Mouse (Mus musculus) liver, postnatal 0 days (tissue): ENCODE measurements at regions not wholly inside any gene's neighbourhood (a gene's known extent, or its start where the extent isn't known, plus 50 kb on each side); places are given as distances from the start of the nearest gene placed in this dataset.

Experiments used
- CTCF ChIP-seq: sonication (generic); IDR thresholded peaks from 2 replicates; pipeline ENCODE4 v1.5.1; 2016; ENCODE audit warnings: antibody characterized with exemption, low read depth
- EP300 ChIP-seq: IDR thresholded peaks from 2 replicates; pipeline ENCODE4 v1.6.1; 2016; ENCODE audit warnings: antibody characterized with exemption, low read depth, mild to moderate bottlenecking

GRCm38 (mm10) chr19:34389940-34390339 lies 85.0 kb downstream of the Ch25h start:
- TF ChIP-seq CTCF = no peak
- no peak for TF ChIP-seq EP300
